Mouse (Mus musculus): ENCODE data around the gene Ano7.
"Not testable (repeated sequence)": the region's sequence is repeated elsewhere in the genome, so short reads cannot be mapped to it uniquely, and the experiment has no call there.

Ano7 gene

GRCm38 (mm10) chr1:93450118-93450517 is 76.4 kb downstream of the Ano7 start:
- not testable (repeated sequence) for DNase-seq (ENCODE audit: low spot score)

- no peak for DNase-seq (ENCODE audit: low spot score)
Observed at GRCm38 (mm10) chr1:93453721-93454255, 80.1 kb downstream of the Ano7 start.

Measured in testis, postnatal 14 days (tissue).